Mouse (Mus musculus): ENCODE results near the gene N4bp2. TPM values are rescaled to one million over a fixed set of nuclear protein-coding genes. Genes with fewer than 3 reads are reported as not detected.

Gene N4bp2
- polyA plus RNA-seq, 1 experiment = 73.4 TPM

GRCm38 (mm10) chr5:65842947-65843346, 79.6 kb downstream of the N4bp2 start:
- Histone ChIP-seq H3K36me3 (ENCODE audit: control insufficient read depth, insufficient read depth, low read length, poor library complexity, severe bottlenecking) (no peaks in the 10 kb centered on the region), H3K27ac (ENCODE audit: insufficient read depth, low read length) (no peak overlapping the region), H3K4me3 (ENCODE audit: low read depth, low read length) (no peak overlapping the region), H3K9ac (ENCODE audit: low read depth, poor library complexity, severe bottlenecking) (no peak overlapping the region), H3K9me3 (replicated peaks; ENCODE audit: control insufficient read depth, insufficient read depth, low read length, poor library complexity, severe bottlenecking) (no peaks in the 10 kb centered on the region), H3K4me1 (ENCODE audit: control insufficient read depth, insufficient read depth, low read length) (no peaks in the 10 kb centered on the region), H3K27me3 (ENCODE audit: control insufficient read depth, insufficient read depth, low read length, poor library complexity, severe bottlenecking) (no peaks in the 10 kb centered on the region)
- no peak for TF ChIP-seq EP300 (IDR thresholded peaks at IDR 0.05; ENCODE audit: insufficient read depth, low read depth, low read length)
- TF ChIP-seq POLR2A (IDR thresholded peaks at IDR 0.05; ENCODE audit: insufficient read depth, low read length) = no peak

GRCm38 (mm10) chr5:65846534-65846933, 83.2 kb downstream of the N4bp2 start:
- no peaks in the 10 kb centered on the region for H3K36me3 ChIP-seq (ENCODE audit: control insufficient read depth, insufficient read depth, low read length, poor library complexity, severe bottlenecking)
- no peak overlapping the region for H3K9ac ChIP-seq (ENCODE audit: low read depth, poor library complexity, severe bottlenecking)
- no peaks in the 10 kb centered on the region for H3K9me3 ChIP-seq (replicated peaks; ENCODE audit: control insufficient read depth, insufficient read depth, low read length, poor library complexity, severe bottlenecking)
- H3K4me3 ChIP-seq (ENCODE audit: low read depth, low read length) = no peak overlapping the region
- no peaks in the 10 kb centered on the region for H3K4me1 ChIP-seq (ENCODE audit: control insufficient read depth, insufficient read depth, low read length)
- no peaks in the 10 kb centered on the region for H3K27me3 ChIP-seq (ENCODE audit: control insufficient read depth, insufficient read depth, low read length, poor library complexity, severe bottlenecking)
- TF ChIP-seq EP300 (IDR thresholded peaks at IDR 0.05; ENCODE audit: insufficient read depth, low read depth, low read length) (no peak), CTCF (IDR thresholded peaks at IDR 0.05; ENCODE audit: low read depth, low read length) (no peak), POLR2A (IDR thresholded peaks at IDR 0.05; ENCODE audit: insufficient read depth, low read length) (no peak)
- H3K27ac ChIP-seq (ENCODE audit: insufficient read depth, low read length) = no peak overlapping the region

- Histone ChIP-seq H3K27me3 (ENCODE audit: control insufficient read depth, insufficient read depth, low read length, poor library complexity, severe bottlenecking) (no peaks in the 10 kb centered on the region), H3K9me3 (replicated peaks; ENCODE audit: control insufficient read depth, insufficient read depth, low read length, poor library complexity, severe bottlenecking) (no peaks in the 10 kb centered on the region), H3K36me3 (ENCODE audit: control insufficient read depth, insufficient read depth, low read length, poor library complexity, severe bottlenecking) (no peaks in the 10 kb centered on the region), H3K9ac (ENCODE audit: low read depth, poor library complexity, severe bottlenecking) (no peak overlapping the region), H3K4me1 (ENCODE audit: control insufficient read depth, insufficient read depth, low read length) (no peaks in the 10 kb centered on the region), H3K4me3 (ENCODE audit: low read depth, low read length) (no peak overlapping the region), H3K27ac (ENCODE audit: insufficient read depth, low read length) (no peak overlapping the region)
- TF ChIP-seq CTCF (IDR thresholded peaks at IDR 0.05; ENCODE audit: low read depth, low read length) = no peak
- TF ChIP-seq POLR2A (IDR thresholded peaks at IDR 0.05; ENCODE audit: insufficient read depth, low read length) = no peak
- no peak for TF ChIP-seq EP300 (IDR thresholded peaks at IDR 0.05; ENCODE audit: insufficient read depth, low read depth, low read length)
Measured at GRCm38 (mm10) chr5:65846958-65847357, 83.6 kb downstream of the N4bp2 start.

GRCm38 (mm10) chr5:65847656-65848055, 84.3 kb downstream of the N4bp2 start:
- Histone ChIP-seq H3K4me1 (ENCODE audit: control insufficient read depth, insufficient read depth, low read length) (no peaks in the 10 kb centered on the region), H3K27me3 (ENCODE audit: control insufficient read depth, insufficient read depth, low read length, poor library complexity, severe bottlenecking) (no peaks in the 10 kb centered on the region), H3K9me3 (replicated peaks; ENCODE audit: control insufficient read depth, insufficient read depth, low read length, poor library complexity, severe bottlenecking) (no peaks in the 10 kb centered on the region), H3K27ac (ENCODE audit: insufficient read depth, low read length) (no peak overlapping the region), H3K36me3 (ENCODE audit: control insufficient read depth, insufficient read depth, low read length, poor library complexity, severe bottlenecking) (no peaks in the 10 kb centered on the region), H3K9ac (ENCODE audit: low read depth, poor library complexity, severe bottlenecking) (no peak overlapping the region), H3K4me3 (ENCODE audit: low read depth, low read length) (no peak overlapping the region)
- no peak for TF ChIP-seq POLR2A (IDR thresholded peaks at IDR 0.05; ENCODE audit: insufficient read depth, low read length)
- TF ChIP-seq CTCF (IDR thresholded peaks at IDR 0.05; ENCODE audit: low read depth, low read length) = no peak
- no peak for TF ChIP-seq EP300 (IDR thresholded peaks at IDR 0.05; ENCODE audit: insufficient read depth, low read depth, low read length)

GRCm38 (mm10) chr5:65850765-65851164, 87.4 kb downstream of the N4bp2 start:
- no peak for TF ChIP-seq POLR2A (IDR thresholded peaks at IDR 0.05; ENCODE audit: insufficient read depth, low read length)
- no peak for TF ChIP-seq CTCF (IDR thresholded peaks at IDR 0.05; ENCODE audit: low read depth, low read length)
- no peak for TF ChIP-seq EP300 (IDR thresholded peaks at IDR 0.05; ENCODE audit: insufficient read depth, low read depth, low read length)
- no peaks in the 10 kb centered on the region for H3K9me3 ChIP-seq (replicated peaks; ENCODE audit: control insufficient read depth, insufficient read depth, low read length, poor library complexity, severe bottlenecking)
- no peaks in the 10 kb centered on the region for H3K27me3 ChIP-seq (ENCODE audit: control insufficient read depth, insufficient read depth, low read length, poor library complexity, severe bottlenecking)
- H3K36me3 ChIP-seq (ENCODE audit: control insufficient read depth, insufficient read depth, low read length, poor library complexity, severe bottlenecking) = no peaks in the 10 kb centered on the region
- no peak overlapping the region for H3K4me3 ChIP-seq (ENCODE audit: low read depth, low read length)
- H3K27ac ChIP-seq (ENCODE audit: insufficient read depth, low read length) = no peak overlapping the region
- H3K9ac ChIP-seq (ENCODE audit: low read depth, poor library complexity, severe bottlenecking) = no peak overlapping the region
- no peaks in the 10 kb centered on the region for H3K4me1 ChIP-seq (ENCODE audit: control insufficient read depth, insufficient read depth, low read length)

GRCm38 (mm10) chr5:65854786-65855191, 91.5 kb downstream of the N4bp2 start:
- Histone ChIP-seq H3K4me3 (ENCODE audit: low read depth, low read length) (no peak overlapping the region), H3K27me3 (ENCODE audit: control insufficient read depth, insufficient read depth, low read length, poor library complexity, severe bottlenecking) (no peaks in the 10 kb centered on the region), H3K9ac (ENCODE audit: low read depth, poor library complexity, severe bottlenecking) (no peak overlapping the region), H3K4me1 (ENCODE audit: control insufficient read depth, insufficient read depth, low read length) (no peaks in the 10 kb centered on the region), H3K9me3 (replicated peaks; ENCODE audit: control insufficient read depth, insufficient read depth, low read length, poor library complexity, severe bottlenecking) (no peaks in the 10 kb centered on the region), H3K27ac (ENCODE audit: insufficient read depth, low read length) (no peak overlapping the region), H3K36me3 (ENCODE audit: control insufficient read depth, insufficient read depth, low read length, poor library complexity, severe bottlenecking) (no peaks in the 10 kb centered on the region)
- TF ChIP-seq POLR2A (IDR thresholded peaks at IDR 0.05; ENCODE audit: insufficient read depth, low read length) = no peak
- no peak for TF ChIP-seq EP300 (IDR thresholded peaks at IDR 0.05; ENCODE audit: insufficient read depth, low read depth, low read length)
- TF ChIP-seq CTCF (IDR thresholded peaks at IDR 0.05; ENCODE audit: low read depth, low read length) = no peak
